Mouse (Mus musculus): ENCODE data around the gene Mtor. TPM values are rescaled to one million over a fixed set of nuclear protein-coding genes. Genes with fewer than 3 reads are reported as not detected.

Mtor gene
- polyA plus RNA-seq, 1 experiment from 2014 or later = 23.0 TPM

- H3K36me3 ChIP-seq (ENCODE audit: control insufficient read depth, insufficient read depth, low read length) = peaks cover 43% of the 10 kb centered on the region
Measured at GRCm38 (mm10) chr4:148466511-148467079, 18.2 kb downstream of the Mtor start.

DNA sequence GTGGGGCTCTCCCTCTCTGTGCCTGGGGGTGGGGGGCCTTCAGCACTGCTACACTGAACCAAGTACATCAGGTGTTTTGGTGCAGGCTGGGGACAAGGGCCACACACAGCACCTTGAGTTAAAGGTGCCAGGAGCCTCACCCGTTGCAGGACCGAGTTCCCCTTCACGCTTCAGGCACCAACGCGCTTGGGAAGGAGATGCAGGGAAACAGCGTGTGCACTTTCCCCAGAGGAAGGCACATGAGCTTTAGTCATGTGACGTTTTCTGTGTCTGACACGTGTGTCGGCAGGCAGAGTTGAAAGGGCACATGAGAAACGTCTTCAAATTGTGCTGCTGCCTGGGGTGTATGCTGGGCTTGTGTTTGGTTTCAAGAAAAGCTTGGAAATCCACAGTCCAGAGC, 20.0 kb downstream of the Mtor start:
- H3K9ac ChIP-seq (ENCODE audit: low read length) = no peak overlapping the region
- WGBS = 90% methylated on average over 10 of the region's 10 CpGs
- H3K27ac ChIP-seq (replicated peaks; ENCODE audit: low read depth, low read length) = no peak overlapping the region
- H3K27me3 ChIP-seq (ENCODE audit: control insufficient read depth, insufficient read depth, low read length) = no peaks in the 10 kb centered on the region
- no peak overlapping the region for H3K4me3 ChIP-seq (ENCODE audit: low read depth, low read length)
- ATAC-seq (ENCODE audit: insufficient number of reproducible peaks, low FRiP score, low TSS enrichment, low read depth) = no peak
- peaks cover 13% of the 10 kb centered on the region for H3K4me1 ChIP-seq (ENCODE audit: control insufficient read depth, insufficient read depth, low read length)
- no peak for DNase-seq (ENCODE audit: low spot score)
- H3K9me3 ChIP-seq (ENCODE audit: control insufficient read depth, low read length) = no peaks in the 10 kb centered on the region
- peaks cover 38% of the 10 kb centered on the region for H3K36me3 ChIP-seq (ENCODE audit: control insufficient read depth, insufficient read depth, low read length)
- no peak overlapping the region for H3K4me2 ChIP-seq (ENCODE audit: low read depth, severe bottlenecking)

More at GRCm38 (mm10) chr4:148466511-148467079, 18.2 kb downstream of the Mtor start:
- Histone ChIP-seq H3K27me3 (ENCODE audit: control insufficient read depth, insufficient read depth, low read length) (no peaks in the 10 kb centered on the region), H3K9me3 (ENCODE audit: control insufficient read depth, low read length) (no peaks in the 10 kb centered on the region), H3K27ac (replicated peaks; ENCODE audit: low read depth, low read length) (no peak overlapping the region), H3K4me2 (ENCODE audit: low read depth, severe bottlenecking) (no peak overlapping the region), H3K4me1 (ENCODE audit: control insufficient read depth, insufficient read depth, low read length) (peaks cover 6% of the 10 kb centered on the region), H3K9ac (ENCODE audit: low read length) (no peak overlapping the region), H3K4me3 (ENCODE audit: low read depth, low read length) (no peak overlapping the region)
- ATAC-seq (ENCODE audit: insufficient number of reproducible peaks, low FRiP score, low TSS enrichment, low read depth) = no peak
- WGBS = 95% methylated on average over 5 of the region's 5 CpGs
- DNase-seq (ENCODE audit: low spot score) = no peak

- Histone ChIP-seq H3K27ac (replicated peaks; ENCODE audit: low read depth, low read length) (peak overlapping the region; percentile 47; the same call in 1 of the 2 replicates), H3K9me3 (ENCODE audit: control insufficient read depth, low read length) (no peaks in the 10 kb centered on the region), H3K4me1 (ENCODE audit: control insufficient read depth, insufficient read depth, low read length) (peaks cover 13% of the 10 kb centered on the region), H3K4me2 (ENCODE audit: low read depth, severe bottlenecking) (no peak overlapping the region), H3K36me3 (ENCODE audit: control insufficient read depth, insufficient read depth, low read length) (peaks cover 30% of the 10 kb centered on the region), H3K27me3 (ENCODE audit: control insufficient read depth, insufficient read depth, low read length) (no peaks in the 10 kb centered on the region), H3K4me3 (ENCODE audit: low read depth, low read length) (no peak overlapping the region), H3K9ac (ENCODE audit: low read length) (no peak overlapping the region; the same call in 1 of the 2 replicates)
- DNase-seq (ENCODE audit: low spot score) = no peak
- WGBS = 93% methylated on average over 11 of the region's 11 CpGs
- no peak; the same call in 1 of the 2 replicates for ATAC-seq (ENCODE audit: insufficient number of reproducible peaks, low FRiP score, low TSS enrichment, low read depth)
Measured at GRCm38 (mm10) chr4:148469487-148470252, 21.3 kb downstream of the Mtor start.

DNA sequence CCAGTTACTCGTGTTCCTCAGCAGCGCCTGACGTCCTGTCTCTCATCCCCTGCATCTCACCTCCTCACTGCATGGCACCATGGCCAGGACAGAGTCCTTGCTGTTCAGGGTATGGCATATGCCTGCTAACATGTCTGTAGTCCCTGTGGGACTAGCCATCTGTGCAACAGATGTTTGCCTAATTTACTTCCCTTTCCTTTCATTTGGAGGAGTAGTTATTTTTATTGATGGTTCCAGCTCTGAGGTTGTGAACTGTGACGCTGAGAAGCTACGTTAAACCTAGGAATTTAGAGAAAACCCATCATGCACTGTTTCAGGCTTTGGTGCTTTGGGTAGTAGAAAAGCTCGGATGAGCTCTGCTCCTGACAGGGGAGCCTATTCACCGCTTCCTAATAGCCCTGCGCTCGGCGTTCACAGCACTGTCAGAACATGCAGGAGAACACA, 23.0 kb downstream of the Mtor start:
- ATAC-seq (ENCODE audit: insufficient number of reproducible peaks, low FRiP score, low TSS enrichment, low read depth) = peak; percentile 80
- Histone ChIP-seq H3K27ac (replicated peaks; ENCODE audit: low read depth, low read length) (peak overlapping the region; percentile 71), H3K4me2 (ENCODE audit: low read depth, severe bottlenecking) (no peak overlapping the region), H3K36me3 (ENCODE audit: control insufficient read depth, insufficient read depth, low read length) (peaks cover 28% of the 10 kb centered on the region), H3K9ac (ENCODE audit: low read length) (no peak overlapping the region), H3K9me3 (ENCODE audit: control insufficient read depth, low read length) (no peaks in the 10 kb centered on the region), H3K4me3 (ENCODE audit: low read depth, low read length) (no peak overlapping the region), H3K4me1 (ENCODE audit: control insufficient read depth, insufficient read depth, low read length) (peaks cover 13% of the 10 kb centered on the region), H3K27me3 (ENCODE audit: control insufficient read depth, insufficient read depth, low read length) (no peaks in the 10 kb centered on the region)
- peak; percentile 75 for DNase-seq (ENCODE audit: low spot score)
- WGBS = 25% methylated on average over 10 of the region's 10 CpGs

- no peak for DNase-seq (ENCODE audit: low spot score)
- Histone ChIP-seq H3K4me3 (ENCODE audit: low read depth, low read length) (no peak overlapping the region), H3K9me3 (ENCODE audit: control insufficient read depth, low read length) (no peaks in the 10 kb centered on the region), H3K27ac (replicated peaks; ENCODE audit: low read depth, low read length) (peak overlapping the region; percentile 71), H3K27me3 (ENCODE audit: control insufficient read depth, insufficient read depth, low read length) (no peaks in the 10 kb centered on the region), H3K4me1 (ENCODE audit: control insufficient read depth, insufficient read depth, low read length) (peaks cover 13% of the 10 kb centered on the region), H3K4me2 (ENCODE audit: low read depth, severe bottlenecking) (no peak overlapping the region), H3K36me3 (ENCODE audit: control insufficient read depth, insufficient read depth, low read length) (peaks cover 23% of the 10 kb centered on the region), H3K9ac (ENCODE audit: low read length) (no peak overlapping the region)
- ATAC-seq (ENCODE audit: insufficient number of reproducible peaks, low FRiP score, low TSS enrichment, low read depth) = no peak
- 93% methylated on average over 8 of the region's 8 CpGs for WGBS
Measured at GRCm38 (mm10) chr4:148472436-148473174, 24.2 kb downstream of the Mtor start.

GRCm38 (mm10) chr4:148473496-148473895, 25.1 kb downstream of the Mtor start:
- WGBS = 80% methylated on average over 5 of the region's 5 CpGs
- peaks cover 13% of the 10 kb centered on the region for H3K4me1 ChIP-seq (ENCODE audit: control insufficient read depth, insufficient read depth, low read length)
- ATAC-seq (ENCODE audit: insufficient number of reproducible peaks, low FRiP score, low TSS enrichment, low read depth) = no peak
- H3K27ac ChIP-seq (replicated peaks; ENCODE audit: low read depth, low read length) = no peak overlapping the region
- no peak for DNase-seq (ENCODE audit: low spot score)
- H3K9ac ChIP-seq (ENCODE audit: low read length) = no peak overlapping the region
- H3K36me3 ChIP-seq (ENCODE audit: control insufficient read depth, insufficient read depth, low read length) = peaks cover 22% of the 10 kb centered on the region
- H3K4me3 ChIP-seq (ENCODE audit: low read depth, low read length) = no peak overlapping the region
- H3K27me3 ChIP-seq (ENCODE audit: control insufficient read depth, insufficient read depth, low read length) = no peaks in the 10 kb centered on the region
- no peaks in the 10 kb centered on the region for H3K9me3 ChIP-seq (ENCODE audit: control insufficient read depth, low read length)
- H3K4me2 ChIP-seq (ENCODE audit: low read depth, severe bottlenecking) = no peak overlapping the region

- H3K36me3 ChIP-seq (ENCODE audit: control insufficient read depth, insufficient read depth, low read length) = peaks cover 13% of the 10 kb centered on the region
Measured at GRCm38 (mm10) chr4:148480245-148480644, 31.8 kb downstream of the Mtor start.

DNA sequence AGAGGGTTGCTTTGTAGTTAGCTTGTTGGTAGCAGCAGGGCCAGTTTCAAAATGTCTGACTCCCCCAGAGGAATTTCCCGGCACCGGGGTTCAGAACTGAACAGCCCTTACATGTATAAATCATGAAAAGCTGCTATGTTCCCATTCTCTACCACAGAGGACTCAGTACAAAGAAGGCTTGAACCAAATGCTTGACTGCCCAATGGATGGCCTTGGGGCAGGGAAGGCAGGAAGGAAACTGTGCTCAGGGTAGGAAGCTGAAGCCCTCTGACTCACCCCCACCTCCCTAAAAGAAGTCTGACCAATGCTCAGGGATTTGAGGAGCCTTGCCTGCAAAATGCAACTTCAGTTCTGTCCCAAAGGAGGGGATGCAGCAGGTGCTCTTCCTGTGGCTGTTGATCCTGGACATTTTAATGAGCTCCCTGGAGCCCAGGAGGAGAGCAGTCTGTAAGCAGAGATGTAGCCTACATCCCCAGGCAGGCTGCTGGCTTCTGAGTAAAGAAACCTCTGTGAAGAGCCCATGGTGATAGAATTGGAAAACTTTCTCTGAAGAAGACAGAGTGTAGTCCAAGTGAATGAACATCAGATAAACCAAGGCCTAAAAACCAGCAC, 33.3 kb downstream of the Mtor start:
- H3K9ac ChIP-seq (ENCODE audit: low read length) = no peak overlapping the region
- H3K4me2 ChIP-seq (ENCODE audit: low read depth, severe bottlenecking) = no peak overlapping the region
- H3K36me3 ChIP-seq (ENCODE audit: control insufficient read depth, insufficient read depth, low read length) = peaks cover 9% of the 10 kb centered on the region; the same call in 1 of the 2 replicates
- no peak overlapping the region for H3K27ac ChIP-seq (replicated peaks; ENCODE audit: low read depth, low read length)
- 92% methylated on average over 2 of the region's 2 CpGs for WGBS
- ATAC-seq (ENCODE audit: insufficient number of reproducible peaks, low FRiP score, low TSS enrichment, low read depth) (no peak), DNase-seq (ENCODE audit: low spot score) (no peak)
- no peak overlapping the region for H3K4me3 ChIP-seq (ENCODE audit: low read depth, low read length)
- H3K4me1 ChIP-seq (ENCODE audit: control insufficient read depth, insufficient read depth, low read length) = 0 out of 2 replicates have a peak, but pooled peaks cover 4% of the 10 kb centered on the region
- H3K27me3 ChIP-seq (ENCODE audit: control insufficient read depth, insufficient read depth, low read length) = no peaks in the 10 kb centered on the region
- no peaks in the 10 kb centered on the region for H3K9me3 ChIP-seq (ENCODE audit: control insufficient read depth, low read length)

More at GRCm38 (mm10) chr4:148480245-148480644, 31.8 kb downstream of the Mtor start:
- DNase-seq (ENCODE audit: low spot score) = no peak
- Histone ChIP-seq H3K4me1 (ENCODE audit: control insufficient read depth, insufficient read depth, low read length) (no peaks in the 10 kb centered on the region), H3K9ac (ENCODE audit: low read length) (no peak overlapping the region), H3K4me2 (ENCODE audit: low read depth, severe bottlenecking) (no peak overlapping the region), H3K4me3 (ENCODE audit: low read depth, low read length) (no peak overlapping the region), H3K9me3 (ENCODE audit: control insufficient read depth, low read length) (no peaks in the 10 kb centered on the region), H3K27me3 (ENCODE audit: control insufficient read depth, insufficient read depth, low read length) (no peaks in the 10 kb centered on the region), H3K27ac (replicated peaks; ENCODE audit: low read depth, low read length) (no peak overlapping the region)
- ATAC-seq (ENCODE audit: insufficient number of reproducible peaks, low FRiP score, low TSS enrichment, low read depth) = no peak
- WGBS = 93% methylated on average over 2 of the region's 2 CpGs

Measured in limb, embryonic 11.5 days (tissue).